Mouse (Mus musculus): ENCODE results near the gene Evi2a. TPM values are rescaled to one million over a fixed set of nuclear protein-coding genes. Genes with fewer than 3 reads are reported as not detected.

Gene Evi2a
- 2.1 and 2.5 TPM in 2 replicates for total RNA-seq (2021)
- long read RNA-seq, experiment 1, partial matches to known transcripts, result 0 of 1 reads
- long read RNA-seq, experiment 1, other reads (novel, unspliced or antisense), result 0 of 1 reads
- long read RNA-seq, experiment 2, partial matches to known transcripts, result 0 of 1 reads
- long read RNA-seq, experiment 2, other reads (novel, unspliced or antisense), result 0 of 1 reads

DNA sequence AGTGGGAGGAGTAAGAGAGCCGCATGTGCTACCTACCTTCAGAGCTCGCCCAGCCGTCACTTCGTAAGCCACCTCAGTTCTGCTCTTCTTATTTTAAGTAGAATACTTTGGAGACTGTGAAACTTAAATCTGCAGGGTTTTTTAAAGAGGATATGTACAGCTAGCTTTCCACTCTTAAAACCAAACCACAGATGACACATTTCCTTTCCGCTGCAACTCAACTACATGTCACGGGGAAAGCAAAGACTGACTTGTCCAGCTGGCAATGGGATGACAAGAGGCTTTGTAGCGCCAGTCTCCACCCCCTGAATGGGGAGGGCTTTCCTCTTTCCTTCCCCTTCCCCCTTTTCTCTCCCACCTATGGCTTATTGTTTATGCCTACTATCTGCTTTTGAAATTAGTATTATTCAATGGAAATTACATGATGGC is at the start of gene Evi2a, which contains the start of gene Evi2:
Gene Evi2a (minus strand): TSS at position 277 of the 429 bp plus-strand sequence.
Gene Evi2 (minus strand): TSS at position 257 of the 429 bp plus-strand sequence.
- no peak for DNase-seq

DNA sequence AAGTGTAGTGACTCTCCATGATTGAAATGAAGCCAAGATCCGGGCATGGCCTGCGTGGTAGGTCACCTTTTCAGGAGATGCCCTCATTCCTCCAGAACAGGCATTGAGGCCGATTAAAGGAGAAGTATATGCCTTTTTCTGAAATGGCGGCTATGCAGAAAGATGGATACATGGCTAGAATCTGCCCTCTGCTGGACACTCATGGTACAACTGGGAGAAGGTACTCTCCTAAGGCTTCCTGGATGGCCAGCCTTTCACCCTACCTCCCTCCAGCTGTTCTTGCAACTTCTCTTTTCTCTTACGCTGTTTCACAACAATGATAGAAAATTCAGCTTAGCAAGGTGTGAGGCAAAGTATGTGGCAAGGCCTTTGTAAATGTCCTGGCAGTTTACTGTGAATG is 47.3 kb upstream of the Evi2a start:
- peak; percentile 82 for DNase-seq

DNA sequence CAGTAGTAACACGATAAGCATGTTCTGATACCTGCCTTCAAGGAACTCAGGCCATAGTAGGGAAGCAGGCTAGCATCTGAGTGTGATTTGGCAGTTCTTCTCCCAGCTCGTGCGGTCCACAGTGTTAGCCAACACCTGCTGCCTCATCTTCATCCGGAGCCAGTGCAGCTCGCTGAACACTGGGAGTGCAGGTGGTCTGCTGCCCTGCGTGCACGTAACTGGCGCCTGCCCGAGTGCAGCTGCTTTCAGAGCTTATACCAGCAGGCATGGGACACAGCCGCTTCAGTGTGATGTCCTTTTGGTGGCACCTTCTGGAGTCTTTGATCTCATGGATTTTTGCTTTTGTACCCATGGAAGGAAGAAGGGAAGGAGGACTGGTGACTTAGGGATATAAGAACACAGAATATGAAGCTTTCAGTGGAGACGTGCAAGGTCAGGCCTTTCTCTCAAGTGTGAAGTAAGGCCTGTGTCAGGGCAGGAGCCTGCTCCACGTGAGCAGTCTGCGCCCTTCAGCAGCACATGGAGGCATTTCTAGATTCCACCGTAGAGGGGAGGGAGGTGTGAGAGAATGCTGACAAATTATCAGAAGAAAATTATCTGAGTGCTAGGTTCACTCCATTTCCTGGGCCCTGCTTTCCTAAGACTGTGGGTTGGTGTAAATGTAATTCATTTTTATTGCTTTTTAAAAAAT is 45.1 kb upstream of the Evi2a start:
- DNase-seq, result no peak

DNA sequence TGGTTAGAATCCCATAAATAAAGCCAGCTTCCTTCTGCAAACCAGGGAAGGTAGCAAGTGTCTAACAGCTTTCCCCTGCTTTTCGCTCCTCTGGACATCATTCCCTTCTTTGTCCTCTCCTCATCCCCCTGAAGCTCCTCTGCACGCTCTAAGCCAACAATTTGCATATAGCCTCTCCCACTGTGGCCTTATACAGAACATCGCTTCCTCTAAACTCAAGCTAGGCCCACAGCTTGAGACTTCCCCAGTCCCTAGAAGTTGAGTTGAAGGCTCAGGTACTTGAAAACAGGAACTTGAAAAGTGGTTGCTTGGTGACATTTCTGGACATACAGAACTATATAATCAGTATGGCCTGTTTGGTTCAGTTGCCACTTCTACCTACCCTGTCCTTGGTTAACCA is 43.4 kb upstream of the Evi2a start:
- no peak for DNase-seq

DNA sequence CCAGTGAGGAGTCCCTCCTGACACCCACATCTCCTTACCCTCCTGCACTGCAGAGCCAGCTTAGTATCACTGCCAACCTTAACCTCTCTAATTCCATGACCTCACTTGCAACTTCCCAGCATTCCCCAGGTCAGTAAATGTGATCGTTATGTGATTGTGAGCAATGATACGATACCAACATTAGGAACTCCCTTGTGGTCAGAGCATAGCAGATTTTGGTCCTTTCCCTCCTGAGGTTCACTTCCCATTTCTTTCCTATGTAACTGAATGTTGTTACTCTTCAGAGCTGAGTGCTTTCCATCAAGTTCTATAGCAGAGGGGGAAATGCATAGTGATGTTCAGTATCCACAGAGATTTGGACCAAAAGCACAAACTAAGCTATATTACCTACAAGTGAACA is 39.9 kb upstream of the Evi2a start:
- no peak for DNase-seq

DNA sequence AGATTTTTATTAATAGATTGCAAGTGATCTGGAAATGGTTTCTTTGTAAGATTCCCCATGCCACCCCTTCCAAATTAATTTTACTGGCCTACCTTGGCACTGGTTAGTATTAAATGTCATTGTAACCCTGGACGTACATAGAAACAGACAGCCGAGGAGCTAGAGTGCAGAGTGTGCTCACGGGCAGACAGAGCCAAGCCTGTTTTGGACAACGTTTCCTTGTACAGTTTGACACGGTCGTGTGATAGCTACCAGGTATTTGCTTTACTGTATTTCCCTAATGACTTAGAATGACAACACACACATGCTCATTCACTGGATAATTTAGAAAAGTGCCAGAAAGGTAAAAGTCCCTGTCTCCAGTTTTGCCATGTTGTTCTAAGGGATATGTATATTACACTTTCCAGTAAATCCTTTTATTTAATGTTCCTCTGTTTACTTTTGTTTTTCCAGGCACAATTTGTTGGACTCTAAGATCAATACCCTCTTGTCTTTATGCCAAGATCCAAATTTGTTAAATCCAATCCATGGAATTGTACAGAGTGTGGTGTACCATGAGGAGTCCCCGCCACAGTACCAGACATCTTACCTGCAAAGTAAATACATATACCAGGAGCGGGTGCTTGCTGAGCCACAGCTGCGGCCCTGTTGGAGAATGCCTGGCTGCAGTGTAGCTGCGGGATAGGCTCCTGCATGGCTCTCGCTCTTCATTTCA is 37.9 kb upstream of the Evi2a start:
- no peak for DNase-seq

DNA sequence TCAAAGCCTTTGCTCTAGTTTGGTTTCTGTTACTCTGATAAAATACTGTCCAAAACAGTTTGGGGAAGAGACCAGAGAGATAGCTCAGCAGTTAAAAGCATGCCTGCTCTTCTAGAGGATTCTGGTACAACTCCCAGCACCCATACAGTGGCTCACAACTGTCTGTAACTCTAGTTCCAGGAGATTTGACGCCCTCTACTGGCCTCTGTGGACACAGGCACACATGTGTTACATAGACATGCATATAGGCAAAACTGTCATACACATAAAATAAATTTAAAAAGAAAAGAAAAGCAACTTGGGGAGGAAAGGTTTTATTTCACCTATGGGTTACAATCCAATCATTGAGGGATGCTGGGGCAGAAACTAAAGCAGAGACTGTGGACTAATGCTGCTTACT is 36.5 kb upstream of the Evi2a start:
- no peak for DNase-seq

DNA sequence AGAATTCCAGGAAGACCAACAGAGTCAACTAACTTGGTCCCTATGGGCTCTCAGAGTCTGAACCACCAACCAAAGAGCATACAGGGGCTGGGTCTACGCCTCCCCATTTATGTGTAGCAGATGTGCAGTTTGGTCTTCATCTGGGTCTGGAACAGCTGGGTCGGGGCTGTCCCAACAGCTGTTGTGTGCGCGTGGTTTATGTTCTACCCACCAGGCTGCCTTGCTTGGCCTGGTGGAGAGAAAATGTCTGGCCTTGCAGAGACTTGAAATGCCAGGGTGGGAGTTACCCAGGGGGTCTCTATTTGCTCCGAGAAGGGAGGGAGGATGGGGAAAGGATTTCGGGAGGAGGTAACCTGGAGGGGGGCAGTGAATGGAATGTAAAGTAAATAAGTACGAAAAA is 33.1 kb upstream of the Evi2a start:
- no peak for DNase-seq

DNA sequence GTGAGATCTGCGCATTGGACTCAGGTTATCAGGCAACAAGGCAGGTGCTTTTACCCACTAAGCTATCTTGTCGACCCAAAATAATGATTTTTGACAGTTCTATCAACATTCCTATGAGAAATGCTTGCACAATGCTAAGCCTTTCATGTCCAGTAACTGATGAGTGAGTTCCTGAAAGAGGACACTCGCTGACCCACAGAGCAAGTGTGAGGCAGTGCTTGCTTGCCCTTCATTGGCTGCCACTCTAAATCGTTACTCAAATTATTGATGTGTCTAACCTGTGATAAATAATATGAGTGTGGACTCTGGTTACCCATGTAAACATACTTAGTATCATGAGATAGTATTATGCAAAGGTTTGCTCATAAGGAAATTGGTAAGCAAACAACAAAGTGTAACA is 30.1 kb upstream of the Evi2a start:
- no peak for DNase-seq

DNA sequence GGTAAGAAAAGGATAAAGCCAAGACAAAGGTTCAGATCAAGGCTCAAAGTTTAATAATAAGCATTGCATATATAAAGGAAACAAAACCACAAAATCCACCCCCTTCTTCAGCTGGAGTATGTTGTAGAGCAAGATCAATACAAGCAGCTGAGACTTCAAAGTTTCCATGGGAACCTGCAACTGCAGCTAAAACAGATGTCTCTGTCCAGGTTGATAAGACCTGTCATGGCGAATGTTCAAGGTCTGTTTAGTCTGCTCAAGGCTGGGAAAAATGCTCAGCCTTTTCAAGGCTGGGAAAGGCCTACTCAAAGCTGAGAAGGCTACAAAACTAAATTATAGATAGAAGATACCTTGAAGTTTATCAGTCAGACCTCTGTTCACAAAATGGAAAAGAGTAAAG is 22.2 kb upstream of the Evi2a start:
- DNase-seq, result no peak

DNA sequence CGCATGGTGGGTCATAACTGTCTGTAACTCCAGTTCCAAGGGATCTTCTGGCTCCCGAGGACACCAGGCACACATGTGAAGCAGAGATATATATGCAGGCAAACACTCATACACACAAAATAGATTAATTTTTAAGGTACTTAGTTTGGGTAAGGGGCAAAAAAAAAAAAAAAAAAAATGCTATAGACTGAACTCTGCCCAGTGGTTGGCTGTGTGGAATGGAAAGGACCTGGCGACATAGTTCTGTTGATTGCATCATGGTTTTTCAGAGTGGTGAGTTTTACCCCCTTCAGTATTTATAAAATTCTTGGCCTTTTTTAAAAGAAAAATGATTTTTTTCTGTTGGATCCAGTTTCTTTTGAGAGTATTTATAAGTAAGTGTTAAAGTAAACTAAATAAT is 5.9 kb upstream of the Evi2a start:
- no peak for DNase-seq

DNA sequence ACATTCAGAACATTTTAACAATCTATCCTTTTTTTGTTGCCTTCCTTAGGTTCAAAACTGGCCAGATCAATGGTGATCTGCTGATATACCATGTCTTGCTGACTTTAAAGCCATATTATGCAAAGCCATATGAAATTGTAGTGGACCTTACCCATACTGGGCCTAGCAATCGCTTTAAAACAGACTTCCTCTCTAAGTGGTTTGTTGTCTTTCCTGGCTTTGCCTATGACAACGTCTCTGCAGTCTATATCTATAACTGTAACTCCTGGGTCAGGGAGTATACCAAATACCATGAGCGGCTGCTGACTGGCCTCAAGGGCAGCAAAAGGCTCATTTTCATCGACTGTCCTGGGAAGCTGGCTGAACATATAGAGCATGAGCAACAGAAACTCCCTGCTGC is 5.1 kb upstream of the Evi2a start:
- DNase-seq, result no peak

DNA sequence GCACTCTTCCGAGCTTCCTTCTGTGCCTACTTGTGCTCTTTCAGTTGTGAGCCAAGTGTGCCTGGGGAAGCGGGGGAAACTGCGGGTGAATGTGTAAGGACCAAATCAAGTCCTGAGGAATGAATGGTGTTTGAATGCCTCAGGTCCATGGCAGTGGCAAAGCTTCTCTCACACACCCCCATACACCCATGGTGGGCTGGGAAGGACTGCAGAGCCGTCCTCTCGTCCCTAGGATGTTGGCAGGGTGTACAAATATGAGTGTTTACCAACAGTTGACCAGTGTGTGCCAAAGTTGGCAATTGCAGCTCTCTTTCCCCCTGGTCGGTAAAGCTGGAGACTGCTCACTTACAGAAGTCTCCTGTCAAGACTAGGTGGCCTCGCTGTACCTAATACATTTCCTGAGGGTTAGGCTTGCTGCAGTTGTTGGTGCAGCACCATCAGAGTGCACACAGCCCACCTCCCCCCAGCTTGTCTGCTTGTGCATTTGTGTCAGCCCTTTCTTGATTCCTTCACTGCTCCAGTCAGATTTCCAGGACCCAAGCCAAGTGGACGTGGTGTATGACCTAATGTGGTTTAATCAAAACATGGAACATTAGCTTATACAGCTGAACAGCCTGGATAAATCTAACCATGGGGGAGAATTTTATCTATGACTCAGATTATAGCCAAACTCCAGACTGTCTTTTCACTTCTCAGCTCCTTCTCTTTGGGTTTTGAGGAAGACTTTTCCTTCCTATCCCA is 3.7 kb upstream of the Evi2a start:
- DNase-seq, result peak; percentile 60

DNA sequence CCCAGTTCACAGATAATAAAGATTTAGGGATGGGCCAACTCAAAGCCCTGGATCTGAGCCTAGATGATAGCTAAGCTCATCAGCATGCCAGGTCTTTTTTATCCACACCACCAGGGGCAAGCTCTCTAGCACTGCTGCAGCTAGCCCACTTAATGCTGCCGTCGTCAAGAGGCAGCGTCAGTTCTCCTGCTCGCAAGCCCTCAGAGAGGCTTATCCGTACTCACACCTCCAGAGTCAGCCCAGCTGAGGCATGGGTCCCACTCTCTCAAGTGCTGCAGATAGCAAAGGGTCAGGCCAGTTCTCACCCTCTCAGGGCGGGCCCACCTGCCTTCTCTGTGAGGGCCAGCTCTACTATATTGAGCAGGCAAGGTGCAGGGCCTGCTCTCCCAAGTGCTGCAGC is 2.9 kb upstream of the Evi2a start:
- no peak for DNase-seq

DNA sequence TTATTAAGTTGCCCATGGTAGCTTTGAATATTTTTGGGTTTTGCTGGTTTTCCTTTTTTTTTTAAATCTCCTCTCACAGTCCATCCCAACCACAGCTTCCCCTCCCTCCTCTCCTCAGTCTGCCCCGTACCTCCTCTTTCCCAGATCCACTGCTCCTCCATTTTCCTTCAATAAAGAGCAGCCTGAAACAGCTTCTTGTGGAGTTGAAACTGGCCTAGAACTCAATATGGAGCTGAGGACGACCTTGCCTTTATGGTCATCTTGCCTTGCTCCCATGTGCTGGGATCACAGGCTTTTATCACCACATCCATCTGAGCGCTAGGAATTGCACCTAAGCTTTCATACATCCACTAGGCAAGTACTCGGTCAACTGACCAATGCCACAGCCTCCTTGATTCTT is 1.1 kb upstream of the Evi2a start:
- no peak for DNase-seq

DNA sequence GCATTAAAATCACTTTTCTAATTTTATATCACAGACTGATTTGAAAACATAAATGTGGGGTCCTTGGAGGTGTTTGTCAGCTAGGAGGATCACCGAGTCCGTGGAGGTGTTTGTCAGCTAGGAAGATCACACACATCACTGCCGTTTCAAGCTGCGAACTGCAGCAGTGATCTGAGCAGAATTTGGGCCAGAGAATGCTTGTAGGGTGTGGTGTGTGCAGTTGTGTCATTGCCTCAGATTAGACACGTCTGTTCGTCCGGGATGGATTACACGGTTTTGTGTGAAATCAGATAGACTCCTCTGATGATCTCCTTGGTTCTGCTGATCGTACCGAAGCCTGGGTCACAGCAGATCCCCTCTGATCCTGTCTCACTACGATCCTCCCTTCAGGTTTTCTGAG is 365 bp upstream of the Evi2a start:
- DNase-seq, result no peak

DNA sequence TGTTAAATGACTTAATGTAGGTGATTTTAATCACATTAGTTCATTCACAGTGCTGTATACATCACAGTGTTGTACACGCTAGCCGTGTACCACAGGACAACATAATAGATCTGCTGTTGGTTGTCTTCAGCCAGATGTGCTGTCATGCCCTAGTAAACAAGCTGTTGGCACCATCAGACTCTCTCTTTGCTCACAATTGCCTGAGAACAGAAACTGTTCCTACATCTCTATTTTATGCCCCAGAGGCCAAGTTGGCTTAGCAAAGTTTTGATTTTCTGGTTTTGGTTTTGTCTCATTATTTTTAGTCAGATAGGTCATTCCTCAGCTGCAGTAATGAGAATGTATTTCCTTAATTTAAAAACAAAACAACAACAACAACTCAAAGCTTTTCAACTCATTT is 673 bp downstream of the Evi2a start:
- no peak for DNase-seq

DNA sequence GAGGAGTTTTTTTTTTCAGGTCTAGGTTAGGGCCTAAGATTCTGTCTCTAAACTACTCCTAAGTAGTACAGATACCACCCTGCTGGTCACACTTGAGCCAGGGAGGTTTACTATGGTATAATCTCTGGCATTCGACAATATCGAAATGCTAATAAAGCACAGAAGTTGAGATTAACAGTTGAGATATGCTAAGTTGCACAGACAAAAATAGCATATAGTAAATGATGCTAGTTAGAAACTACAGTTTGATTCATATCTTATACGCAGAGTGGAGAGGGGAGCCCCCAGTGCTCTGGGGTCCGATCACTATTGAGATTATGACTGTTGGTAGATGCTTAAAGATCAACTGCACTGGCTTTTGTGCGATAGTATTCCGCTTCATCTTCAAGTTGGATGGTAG is 1.2 kb downstream of the Evi2a start:
- DNase-seq, result no peak

DNA sequence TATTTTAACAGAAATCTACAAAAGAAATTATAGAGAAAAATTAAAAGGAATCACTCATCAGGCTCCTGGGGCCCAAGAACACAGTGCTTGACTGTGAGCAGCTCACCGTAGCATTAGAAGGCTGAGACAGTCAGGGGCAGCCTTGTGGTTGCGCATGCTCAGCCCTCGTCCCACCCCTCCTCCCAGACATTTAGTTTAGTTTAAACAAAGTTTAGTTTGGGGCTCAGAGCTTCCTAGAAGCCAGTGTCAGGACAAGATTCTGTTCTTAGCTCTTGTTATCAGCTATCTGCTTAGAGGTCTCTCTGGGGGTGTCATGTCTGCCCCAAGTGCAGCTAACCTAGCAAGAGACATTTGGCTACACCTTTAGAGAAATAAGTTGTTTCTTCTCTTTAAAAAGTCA is 1.8 kb downstream of the Evi2a start:
- DNase-seq, result no peak

DNA sequence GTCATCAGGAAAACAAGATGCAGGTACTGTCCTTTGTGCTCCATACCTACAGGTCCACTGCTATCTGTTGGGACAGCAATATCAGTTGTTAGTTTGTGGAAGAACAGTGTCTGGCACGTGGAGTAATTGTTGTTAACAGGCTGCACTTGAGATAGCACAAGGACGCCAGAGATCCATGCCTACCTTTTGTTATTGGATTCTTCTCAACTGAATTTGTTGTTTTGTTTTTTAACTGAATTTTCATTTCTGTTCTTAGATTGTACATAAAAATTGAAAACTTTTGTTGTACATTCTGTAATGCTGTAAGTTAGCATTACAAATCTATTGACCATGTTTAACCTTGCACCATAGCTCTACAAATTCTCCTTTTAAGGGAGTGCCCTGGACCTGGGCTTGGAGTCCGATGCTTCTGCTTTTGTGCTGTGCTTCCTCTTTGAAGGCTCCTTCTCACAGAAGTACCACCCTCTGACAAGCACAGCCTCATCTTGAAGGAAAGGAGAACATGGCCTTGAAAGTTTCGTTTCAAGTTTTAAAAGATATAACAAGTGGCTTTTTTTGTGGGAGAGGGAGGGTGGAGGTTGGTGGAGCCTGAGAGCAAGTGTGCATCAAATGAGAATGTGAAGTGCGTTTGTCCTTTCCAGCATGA is 2.5 kb downstream of the Evi2a start:
- peak; percentile 7 for DNase-seq

DNA sequence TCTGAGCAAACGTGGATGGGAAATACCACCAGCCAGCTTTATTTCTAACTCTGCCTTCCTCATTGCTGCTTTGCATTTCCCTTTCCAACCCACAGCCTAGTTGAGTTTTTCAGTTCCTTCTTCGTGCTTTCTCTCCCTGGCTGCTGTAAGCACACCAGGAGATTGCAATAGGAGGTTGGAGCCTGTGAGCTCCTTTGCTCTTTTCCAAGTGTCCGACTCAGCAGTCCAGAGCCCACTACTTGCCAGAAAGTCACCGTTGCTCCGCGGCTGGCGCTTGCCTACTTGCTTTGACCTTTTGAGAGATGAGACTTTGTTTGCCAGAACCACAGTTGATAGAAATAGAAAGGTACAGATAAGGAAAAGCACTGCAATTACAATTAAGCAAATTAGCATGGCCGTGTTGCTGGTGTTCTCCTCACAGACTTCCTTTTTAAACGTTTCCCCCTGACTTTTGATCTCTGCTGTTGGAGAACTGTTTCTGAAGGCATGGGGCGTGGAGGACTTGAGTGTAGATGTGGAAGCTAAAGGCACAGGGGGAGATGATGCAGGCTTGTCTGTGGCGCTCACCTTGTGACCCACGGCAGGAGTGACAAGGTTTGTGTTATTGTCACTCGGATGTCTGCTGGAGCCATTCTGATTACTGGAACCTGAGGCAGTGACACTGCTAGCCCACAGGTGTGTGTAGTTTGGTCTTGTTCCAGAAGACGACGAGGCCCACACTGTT is 3.2 kb downstream of the Evi2a start:
- peak; percentile 48 for DNase-seq

DNA sequence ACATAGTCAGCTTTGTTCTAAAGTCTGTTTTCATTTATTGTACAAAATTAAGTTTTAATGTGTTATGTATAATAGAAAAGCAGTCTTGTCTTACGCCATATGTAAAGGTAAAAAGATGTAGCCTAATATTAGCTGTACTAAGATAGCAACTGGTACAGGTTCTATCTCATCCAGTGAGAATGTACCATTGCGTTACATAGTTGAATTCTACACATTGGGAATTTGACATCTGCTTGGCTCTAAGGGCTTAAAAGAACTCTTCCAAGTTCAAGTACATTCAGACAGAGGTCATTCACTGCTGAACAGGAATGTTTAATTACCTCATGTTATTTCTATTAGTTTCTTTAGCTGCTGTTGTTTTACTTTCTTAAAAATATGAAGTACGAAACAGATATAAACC is 3.9 kb downstream of the Evi2a start:
- DNase-seq, result no peak

Measured in adrenal gland, postnatal 14 days (tissue).